Mouse (Mus musculus): ENCODE results near the gene Bnipl.

DNA sequence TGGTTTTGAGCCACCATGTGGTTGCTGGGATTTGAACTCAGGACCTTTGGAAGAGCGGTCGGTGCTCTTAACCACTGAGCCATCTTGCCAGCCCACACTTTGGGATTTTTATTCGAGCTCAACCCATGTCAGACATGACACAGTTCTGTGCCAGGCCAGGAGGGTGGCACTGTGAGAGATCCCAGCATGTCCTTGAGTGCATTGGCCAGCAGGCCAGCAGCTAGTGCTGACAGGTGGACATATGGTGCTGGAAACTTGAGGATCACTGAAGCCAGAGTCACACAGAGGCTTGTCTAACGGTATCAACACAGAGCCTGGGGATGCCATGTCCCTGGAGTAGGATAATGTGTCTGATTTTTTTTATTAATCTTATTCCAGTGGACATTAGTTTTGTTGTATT, 38.4 kb upstream of the Bnipl start:
- TF ChIP-seq MYOD1 (IDR thresholded peaks at IDR 0.05; ENCODE audit: control insufficient read depth, insufficient read length, low read depth) (no peak), CTCF (IDR thresholded peaks at IDR 0.05; ENCODE audit: control insufficient read depth, insufficient read depth, insufficient read length) (no peak), MAX (IDR thresholded peaks at IDR 0.05) (no peak), USF1 (IDR thresholded peaks at IDR 0.05; ENCODE audit: low read depth) (no peak), FOSL1 (IDR thresholded peaks at IDR 0.05; ENCODE audit: insufficient read depth, low read length, poor library complexity, severe bottlenecking) (no peak), CEBPB (IDR thresholded peaks at IDR 0.05; ENCODE audit: low read depth) (no peak)
